Mouse (Mus musculus): ENCODE results near the gene Ank2. TPM values are rescaled to one million over a fixed set of nuclear protein-coding genes. Genes with fewer than 3 reads are reported as not detected.

Gene Ank2
- polyA plus RNA-seq (2016; fragmentation: Nextera tagmentation; extraction: Ambion mirVana): 44.0 and 47.1 TPM in 2 replicates

DNA sequence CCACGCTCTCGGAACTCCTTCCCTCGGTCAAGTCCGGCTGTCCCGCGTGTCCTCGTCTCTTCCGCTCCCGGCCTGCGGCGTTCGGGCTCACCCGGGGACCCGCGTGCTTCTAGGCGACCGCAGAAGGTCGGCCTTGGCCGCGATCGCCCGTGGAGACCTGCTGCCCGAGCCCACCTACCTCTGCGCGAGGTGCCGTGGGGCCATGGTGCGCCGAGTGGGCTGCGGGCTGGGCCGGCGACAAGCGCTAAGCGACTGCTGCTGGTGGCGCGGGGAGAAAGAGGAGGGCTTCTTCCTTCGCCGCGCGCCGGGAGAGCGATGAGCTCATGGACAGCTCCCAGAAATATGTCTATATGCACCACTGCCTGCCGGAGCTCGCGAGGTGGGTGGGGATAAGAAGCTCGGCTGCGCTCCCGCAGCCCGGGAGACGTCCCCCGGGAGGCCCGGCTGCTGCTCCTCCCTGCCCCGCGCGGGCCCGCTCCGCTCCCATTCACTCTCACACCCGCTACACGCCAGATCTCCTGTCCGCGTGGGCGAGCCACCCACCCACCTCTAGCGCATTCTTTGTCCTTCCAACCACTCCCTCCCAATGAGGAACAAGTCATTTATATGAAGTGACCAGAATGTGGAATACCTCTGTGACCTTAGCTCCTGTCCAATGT is at the start of gene Ank2:
Gene Ank2, minus strand, starts transcription at position 609 of the 659 bp plus-strand sequence.
- Histone ChIP-seq H3K9me3 (no peaks in the 10 kb centered on the region), H3K27ac (no peak within 1 kb of the TSS), H3K4me3 (peak within 1 kb of the TSS; percentile 62), H3K4me1 (peaks cover 11% of the 10 kb centered on the region; the same call in 1 of the 2 replicates), H3K36me3 (no peaks in the 10 kb centered on the region), H3K9ac (peak within 1 kb of the TSS; percentile 64), H3K4me2 (replicated peaks) (peak within 1 kb of the TSS; percentile 100), H3K27me3 (peaks cover 27% of the 10 kb centered on the region)
- WGBS: 1% methylated on average over 62 of the region's 62 CpGs
- 0 out of 2 replicates have a peak, but pooled peaks have one; percentile 58 for ATAC-seq (ENCODE audit: insufficient number of reproducible peaks, insufficient read depth, low FRiP score, low TSS enrichment)

- ATAC-seq (ENCODE audit: insufficient number of reproducible peaks, insufficient read depth, low FRiP score, low TSS enrichment): no peak
- Histone ChIP-seq H3K4me2 (replicated peaks) (no peak overlapping the region), H3K36me3 (peaks cover 30% of the 10 kb centered on the region), H3K27ac (no peak overlapping the region), H3K27me3 (no peaks in the 10 kb centered on the region), H3K9me3 (no peaks in the 10 kb centered on the region), H3K4me3 (no peak overlapping the region), H3K4me1 (peaks cover 5% of the 10 kb centered on the region; the same call in 1 of the 2 replicates), H3K9ac (no peak overlapping the region)
- WGBS: 31% methylated on average over 5 of the region's 5 CpGs
Measured at GRCm38 (mm10) chr3:127547882-127548281, 48.7 kb upstream of the Ank2 start.

GRCm38 (mm10) chr3:127544610-127545121 is 45.5 kb upstream of the Ank2 start:
- Histone ChIP-seq H3K27me3 (no peaks in the 10 kb centered on the region), H3K9me3 (no peaks in the 10 kb centered on the region), H3K4me1 (no peaks in the 10 kb centered on the region), H3K27ac (no peak overlapping the region), H3K9ac (no peak overlapping the region), H3K36me3 (peaks cover 41% of the 10 kb centered on the region), H3K4me2 (replicated peaks) (no peak overlapping the region), H3K4me3 (no peak overlapping the region)
- 35% methylated on average over 5 of the region's 5 CpGs for WGBS
- no peak for ATAC-seq (ENCODE audit: insufficient number of reproducible peaks, insufficient read depth, low FRiP score, low TSS enrichment)

- Histone ChIP-seq H3K4me2 (replicated peaks) (no peak overlapping the region), H3K9ac (no peak overlapping the region), H3K27me3 (no peaks in the 10 kb centered on the region), H3K4me3 (no peak overlapping the region), H3K27ac (no peak overlapping the region), H3K36me3 (peaks cover 45% of the 10 kb centered on the region), H3K9me3 (no peaks in the 10 kb centered on the region), H3K4me1 (no peaks in the 10 kb centered on the region)
- ATAC-seq (ENCODE audit: insufficient number of reproducible peaks, insufficient read depth, low FRiP score, low TSS enrichment): no peak
- WGBS: 77% methylated on average over 4 of the region's 4 CpGs
Measured at GRCm38 (mm10) chr3:127543976-127544375, 44.8 kb upstream of the Ank2 start.

GRCm38 (mm10) chr3:127539193-127539592 is 40.0 kb upstream of the Ank2 start:
- 68% methylated on average over 6 of the region's 6 CpGs for WGBS
- Histone ChIP-seq H3K9ac (no peak overlapping the region), H3K36me3 (peaks cover 27% of the 10 kb centered on the region), H3K27ac (no peak overlapping the region), H3K9me3 (no peaks in the 10 kb centered on the region), H3K4me3 (no peak overlapping the region), H3K4me1 (no peaks in the 10 kb centered on the region), H3K27me3 (no peaks in the 10 kb centered on the region), H3K4me2 (replicated peaks) (no peak overlapping the region)
- ATAC-seq (ENCODE audit: insufficient number of reproducible peaks, insufficient read depth, low FRiP score, low TSS enrichment): no peak

- Histone ChIP-seq H3K9ac (no peak overlapping the region), H3K9me3 (no peaks in the 10 kb centered on the region), H3K27me3 (no peaks in the 10 kb centered on the region), H3K4me3 (no peak overlapping the region), H3K4me1 (no peaks in the 10 kb centered on the region), H3K4me2 (replicated peaks) (no peak overlapping the region), H3K36me3 (no peaks in the 10 kb centered on the region), H3K27ac (no peak overlapping the region)
- 13% methylated on average over 4 of the region's 4 CpGs for WGBS
- no peak for ATAC-seq (ENCODE audit: insufficient number of reproducible peaks, insufficient read depth, low FRiP score, low TSS enrichment)
Measured at GRCm38 (mm10) chr3:127530293-127530692, 31.1 kb upstream of the Ank2 start.

DNA sequence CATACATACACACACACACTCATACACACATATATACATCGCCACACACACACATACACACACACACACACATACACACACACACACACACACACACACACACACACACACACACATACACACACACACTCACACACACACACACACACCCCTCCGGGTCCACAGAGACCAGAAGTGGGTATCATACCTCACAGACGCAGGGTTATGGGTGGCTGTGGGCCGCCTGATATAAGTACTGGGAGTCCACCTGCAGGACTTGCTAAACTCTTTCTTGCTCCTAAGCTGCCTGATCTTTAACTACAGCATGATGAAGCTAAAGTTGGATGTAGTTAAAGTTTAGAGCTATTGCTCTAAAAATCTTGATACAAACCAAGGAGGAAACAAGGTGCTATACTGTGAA is 30.7 kb upstream of the Ank2 start:
- Histone ChIP-seq H3K4me1 (no peaks in the 10 kb centered on the region), H3K9me3 (no peaks in the 10 kb centered on the region), H3K4me3 (no peak overlapping the region), H3K4me2 (replicated peaks) (no peak overlapping the region), H3K27me3 (no peaks in the 10 kb centered on the region), H3K9ac (no peak overlapping the region), H3K27ac (no peak overlapping the region), H3K36me3 (no peaks in the 10 kb centered on the region)
- no peak for ATAC-seq (ENCODE audit: insufficient number of reproducible peaks, insufficient read depth, low FRiP score, low TSS enrichment)
- 78% methylated on average over 4 of the region's 4 CpGs for WGBS

- H3K4me1 ChIP-seq: no peaks in the 10 kb centered on the region
- no peak overlapping the region for H3K9ac ChIP-seq
- no peak overlapping the region for H3K4me3 ChIP-seq
- H3K27me3 ChIP-seq: no peaks in the 10 kb centered on the region
- H3K36me3 ChIP-seq: no peaks in the 10 kb centered on the region
- H3K27ac ChIP-seq: no peak overlapping the region
- WGBS: 90% methylated on average over 3 of the region's 3 CpGs
- ATAC-seq (ENCODE audit: insufficient number of reproducible peaks, insufficient read depth, low FRiP score, low TSS enrichment): no peak
- no peaks in the 10 kb centered on the region for H3K9me3 ChIP-seq
- no peak overlapping the region for H3K4me2 ChIP-seq (replicated peaks)
Measured at GRCm38 (mm10) chr3:127529210-127529609, 30.1 kb upstream of the Ank2 start.

DNA sequence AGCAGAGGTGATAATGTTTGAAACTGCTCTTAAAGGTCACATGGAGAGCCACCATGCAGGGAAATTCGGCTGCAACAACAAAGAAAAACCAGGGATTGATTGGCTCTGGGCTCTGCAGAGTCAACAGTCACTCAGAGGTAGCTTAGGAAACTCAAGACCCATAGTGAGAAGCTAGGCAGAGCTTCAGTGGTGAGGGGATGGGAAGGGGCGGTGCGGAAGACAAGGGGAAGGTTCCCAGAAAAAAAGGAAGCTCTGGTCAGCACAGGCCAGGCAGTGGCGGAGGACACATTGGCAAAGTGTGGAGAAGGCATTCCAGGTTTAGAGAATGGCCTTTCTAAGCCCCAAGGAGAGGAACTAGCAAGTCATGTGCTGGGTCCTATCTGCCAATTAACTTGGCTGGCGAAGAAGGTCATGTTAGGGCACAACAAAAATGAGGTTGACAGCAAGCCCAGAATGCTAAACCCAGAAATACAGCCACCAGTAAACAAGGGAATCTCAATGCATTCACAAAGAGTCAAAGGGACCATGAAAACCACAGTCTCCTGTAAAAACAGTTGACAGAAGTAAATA is 28.4 kb upstream of the Ank2 start:
- H3K4me1 ChIP-seq: no peaks in the 10 kb centered on the region
- H3K36me3 ChIP-seq: no peaks in the 10 kb centered on the region
- H3K27me3 ChIP-seq: no peaks in the 10 kb centered on the region
- WGBS: 65% methylated on average over 5 of the region's 5 CpGs
- H3K4me3 ChIP-seq: no peak overlapping the region
- no peak for ATAC-seq (ENCODE audit: insufficient number of reproducible peaks, insufficient read depth, low FRiP score, low TSS enrichment)
- H3K9ac ChIP-seq: no peak overlapping the region
- H3K27ac ChIP-seq: no peak overlapping the region
- H3K4me2 ChIP-seq (replicated peaks): no peak overlapping the region
- no peaks in the 10 kb centered on the region for H3K9me3 ChIP-seq

- no peaks in the 10 kb centered on the region for H3K27me3 ChIP-seq
- H3K4me1 ChIP-seq: no peaks in the 10 kb centered on the region
- H3K27ac ChIP-seq: no peak overlapping the region
- H3K4me3 ChIP-seq: no peak overlapping the region
- no peaks in the 10 kb centered on the region for H3K36me3 ChIP-seq
- H3K9me3 ChIP-seq: no peaks in the 10 kb centered on the region
- WGBS: 77% methylated on average over 8 of the region's 8 CpGs
- H3K4me2 ChIP-seq (replicated peaks): no peak overlapping the region
- no peak overlapping the region for H3K9ac ChIP-seq
- ATAC-seq (ENCODE audit: insufficient number of reproducible peaks, insufficient read depth, low FRiP score, low TSS enrichment): no peak
Measured at GRCm38 (mm10) chr3:127525188-127525819, 26.2 kb upstream of the Ank2 start.

DNA sequence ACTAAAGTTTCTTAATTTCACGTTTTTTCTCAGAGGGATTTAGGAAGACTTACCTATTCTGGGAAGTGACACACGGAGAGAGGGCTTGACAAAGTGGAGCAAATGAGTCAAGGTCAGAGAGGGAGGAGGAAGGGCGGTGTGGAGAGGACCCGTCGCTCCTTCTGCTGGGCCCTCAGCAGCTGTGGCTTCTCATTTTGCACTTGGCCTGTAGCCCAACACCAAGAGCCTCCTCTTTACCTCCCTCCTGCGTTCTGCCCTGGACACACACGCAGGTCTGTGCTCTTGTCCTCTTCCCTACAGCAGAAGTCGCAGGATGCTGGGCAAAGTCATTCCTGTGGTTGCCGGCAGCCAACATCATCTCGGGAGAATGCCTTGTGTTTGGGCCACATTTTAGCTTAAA is 22.0 kb upstream of the Ank2 start:
- no peaks in the 10 kb centered on the region for H3K36me3 ChIP-seq
- H3K4me2 ChIP-seq (replicated peaks): no peak overlapping the region
- ATAC-seq (ENCODE audit: insufficient number of reproducible peaks, insufficient read depth, low FRiP score, low TSS enrichment): no peak
- no peaks in the 10 kb centered on the region for H3K9me3 ChIP-seq
- no peak overlapping the region for H3K27ac ChIP-seq
- no peak overlapping the region for H3K4me3 ChIP-seq
- H3K9ac ChIP-seq: no peak overlapping the region
- no peaks in the 10 kb centered on the region for H3K4me1 ChIP-seq
- 71% methylated on average over 10 of the region's 10 CpGs for WGBS
- no peaks in the 10 kb centered on the region for H3K27me3 ChIP-seq

GRCm38 (mm10) chr3:127520300-127520699 is 21.1 kb upstream of the Ank2 start:
- Histone ChIP-seq H3K36me3 (no peaks in the 10 kb centered on the region), H3K4me1 (no peaks in the 10 kb centered on the region), H3K9me3 (no peaks in the 10 kb centered on the region), H3K9ac (no peak overlapping the region), H3K27me3 (no peaks in the 10 kb centered on the region), H3K27ac (no peak overlapping the region), H3K4me3 (no peak overlapping the region), H3K4me2 (replicated peaks) (no peak overlapping the region)
- WGBS: 83% methylated on average over 6 of the region's 6 CpGs
- ATAC-seq (ENCODE audit: insufficient number of reproducible peaks, insufficient read depth, low FRiP score, low TSS enrichment): no peak
